Mouse (Mus musculus) olfactory bulb, adult 2 months (tissue): Measurements from ENCODE around the gene Gm17727. TPM values are rescaled to one million over a fixed set of nuclear protein-coding genes. Genes with fewer than 3 reads are reported as not detected.
"Not testable (repeated sequence)": the region's sequence is repeated elsewhere in the genome, so short reads cannot be mapped to it uniquely, and the experiment has no call there.

ENCODE experiments used
- H3K27ac ChIP-seq: fragments of 200-500 bp; 2 replicates; pipeline ENCODE4 v1.5.1; 2012; ENCODE audit warnings: low read depth, low read length; ENCODE audit not compliant: insufficient read depth
- H3K4me1 ChIP-seq: fragments of 200-500 bp; 2 replicates; pipeline ENCODE4 v1.6.1; 2012; ENCODE audit warnings: low read length; ENCODE audit not compliant: control insufficient read depth, insufficient read depth
- H3K4me3 ChIP-seq: fragments of 200-500 bp; 2 replicates; pipeline ENCODE4 v1.5.1; 2012; ENCODE audit warnings: mild to moderate bottlenecking, low read depth, low read length, moderate library complexity; ENCODE audit not compliant: insufficient read depth
- CTCF ChIP-seq: fragments of 200-500 bp; IDR thresholded peaks from 2 replicates; pipeline ENCODE4 v1.5.1; 2012; ENCODE audit warnings: low read depth, mild to moderate bottlenecking, low read length, moderate library complexity; ENCODE audit not compliant: insufficient read depth
- POLR2A ChIP-seq: fragments of 200-500 bp; IDR thresholded peaks from 2 replicates; pipeline ENCODE4 v1.6.1; 2012; ENCODE audit warnings: mild to moderate bottlenecking, low read depth, low read length, moderate library complexity; ENCODE audit not compliant: insufficient read depth
- WGBS: fragments of 180-500 bp; shearing (Covaris S2); methylation state at CpG from one replicate; pipeline ENCODE4 v1.1.7; 2018; 5-methylcytosine and 5-hydroxymethylcytosine counted together
- polyA plus RNA-seq: library from polyadenylated mRNA; stranded (reverse); fragments of >200 nt; gene quantifications from 2 replicates; pipeline ENCODE4 v1.2.4, GENCODE M21; 2012; ENCODE audit warnings: low replicate concordance; ENCODE audit not compliant: missing spikeins, insufficient read depth, insufficient read length

Gm17727 gene
- polyA plus RNA-seq: not detected in 2 replicates

DNA sequence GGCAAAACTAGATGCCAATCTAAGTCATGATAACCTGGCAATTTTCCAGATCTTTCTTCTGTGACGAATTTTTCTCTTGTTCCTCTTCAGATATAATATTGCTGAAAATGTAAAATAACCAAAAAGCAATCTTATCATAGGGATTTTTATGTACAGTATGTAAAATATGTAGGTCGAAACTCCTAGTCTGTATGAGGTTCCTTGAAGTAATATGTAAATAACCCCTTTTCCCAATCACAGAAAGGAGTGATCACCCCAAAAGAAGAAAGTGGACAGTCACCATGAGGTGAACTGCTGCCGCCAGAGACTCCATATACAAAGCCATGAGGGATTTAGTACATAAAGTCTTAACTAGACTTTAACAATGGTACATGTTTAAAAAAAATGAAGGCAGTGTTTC, at the start of gene Gm17727:
Gene Gm17727 (minus strand): TSS at position 101 of the 400 bp plus-strand sequence.
- H3K4me1 ChIP-seq: no peaks in the 10 kb centered on the region
- 59% methylated on average over 3 of the region's 3 CpGs for WGBS
- TF ChIP-seq POLR2A (no peak), CTCF (no peak)
- no peak within 1 kb of the TSS for H3K27ac ChIP-seq
- H3K4me3 ChIP-seq: no peak within 1 kb of the TSS

DNA sequence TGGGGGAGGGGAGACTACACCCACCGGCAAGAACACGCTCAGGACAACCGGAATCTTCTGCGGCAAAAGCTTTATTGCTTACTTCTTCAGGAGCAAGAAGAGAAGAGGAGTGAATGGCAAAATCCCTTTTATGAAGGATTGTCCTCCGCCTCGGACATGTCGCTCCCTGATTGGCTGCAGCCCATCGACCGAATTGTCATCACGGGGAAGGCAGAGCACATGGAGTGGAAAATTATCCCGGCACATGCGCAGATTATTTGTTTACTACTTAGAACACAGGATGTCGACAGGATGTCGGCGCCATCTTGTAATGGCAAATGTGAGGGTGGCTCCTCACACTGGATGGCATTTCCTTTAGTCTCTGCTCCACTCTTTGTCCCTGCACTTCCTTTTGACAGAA, 40.0 kb upstream of the Gm17727 start:
- 96% methylated on average over 15 of the region's 15 CpGs for WGBS
- not testable (repeated sequence) for H3K27ac ChIP-seq, H3K4me3 ChIP-seq, H3K4me1 ChIP-seq

DNA sequence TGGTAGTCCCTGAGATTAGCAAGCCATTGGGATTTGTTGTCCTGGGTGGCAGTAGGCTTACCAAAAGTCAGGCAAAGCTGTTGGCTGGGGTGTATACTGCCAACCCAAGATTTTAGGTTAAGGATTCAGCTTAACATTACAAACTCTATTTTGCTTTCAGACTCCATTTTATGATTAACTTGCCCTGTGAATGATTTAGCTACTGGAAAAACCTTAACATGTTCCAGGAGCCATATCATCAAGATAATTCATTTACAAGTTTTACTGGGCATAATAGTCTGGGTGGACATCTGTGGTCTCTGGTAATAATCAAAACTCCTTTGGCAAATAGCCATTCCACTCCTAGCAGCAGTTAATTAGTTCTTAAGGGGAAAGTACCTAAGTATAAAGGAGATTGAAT, 20.2 kb upstream of the Gm17727 start:
- H3K27ac ChIP-seq: no peak overlapping the region
- TF ChIP-seq CTCF: no peak
- no peak for TF ChIP-seq POLR2A
- no peaks in the 10 kb centered on the region for H3K4me1 ChIP-seq
- H3K4me3 ChIP-seq: no peak overlapping the region

DNA sequence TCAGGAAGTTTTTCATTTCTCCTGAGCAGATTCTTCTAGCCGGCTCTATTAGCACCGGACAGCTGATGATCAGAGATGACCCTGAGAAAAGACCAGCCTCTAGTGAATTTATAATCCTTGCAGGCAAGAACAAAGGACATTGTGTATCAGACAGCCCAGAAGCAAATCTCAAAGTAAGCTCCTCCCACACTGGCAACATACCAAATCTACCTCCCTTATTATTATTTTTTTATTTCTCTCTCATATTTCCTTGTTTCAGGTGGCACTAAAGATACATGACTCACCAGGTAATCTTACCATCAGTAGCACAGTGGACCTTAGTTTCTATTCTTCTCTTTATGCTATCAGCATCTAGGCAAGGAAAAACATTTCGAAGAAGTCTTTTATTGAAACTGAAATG, 12.1 kb upstream of the Gm17727 start, which contains the start of the genes Gm27235 and D730048I06Rik:
Gene Gm27235 (minus strand): TSS at position 101 of the 400 bp plus-strand sequence.
Gene D730048I06Rik (minus strand): TSS at position 112 of the 400 bp plus-strand sequence.
- H3K27ac ChIP-seq: no peak within 1 kb of the TSS
- H3K4me1 ChIP-seq: no peaks in the 10 kb centered on the region
- TF ChIP-seq POLR2A: no peak
- TF ChIP-seq CTCF: no peak
- WGBS: 90% methylated on average over 3 of the region's 3 CpGs
- H3K4me3 ChIP-seq: no peak within 1 kb of the TSS

DNA sequence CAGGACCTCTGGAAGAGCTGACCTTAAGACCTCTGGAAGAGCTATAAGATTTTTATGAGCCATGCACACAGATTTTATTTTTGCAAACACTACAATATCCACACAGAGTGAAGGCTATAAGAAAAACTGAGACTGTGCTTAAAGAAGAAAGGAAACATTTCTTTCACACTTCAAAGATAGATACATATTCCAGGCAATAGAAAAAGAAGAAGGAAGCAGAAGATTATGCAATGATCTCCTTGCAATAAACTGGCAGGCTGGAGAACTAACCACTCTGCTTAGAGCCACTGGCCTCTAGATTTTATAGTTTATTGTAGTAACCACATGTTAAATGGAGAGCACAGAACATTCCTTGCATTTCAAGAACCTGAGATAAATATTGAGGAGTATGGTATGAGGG, 21.1 kb downstream of the Gm17727 start:
- Histone ChIP-seq H3K4me3 (no peak overlapping the region), H3K27ac (no peak overlapping the region), H3K4me1 (no peaks in the 10 kb centered on the region)
- TF ChIP-seq CTCF (no peak), POLR2A (no peak)

DNA sequence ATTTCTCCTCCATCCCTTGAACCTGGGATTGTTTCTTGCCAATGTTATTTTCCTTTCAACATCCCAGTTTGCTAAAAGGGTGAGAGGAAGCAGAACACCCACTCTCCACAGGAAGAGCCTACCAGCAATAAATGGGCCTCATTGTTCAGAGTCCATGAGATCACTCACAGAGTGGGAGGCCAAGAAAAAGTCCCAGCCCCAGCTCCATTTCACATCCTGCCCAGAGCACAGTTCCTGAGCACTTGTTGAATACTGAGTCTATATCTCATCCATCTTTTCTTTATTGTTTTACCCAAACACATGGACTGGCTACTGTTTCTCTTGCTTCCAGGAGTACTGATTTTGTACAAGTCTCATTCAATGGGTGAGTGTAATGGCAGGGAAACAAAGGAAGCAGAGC, 37.2 kb downstream of the Gm17727 start, which contains the start of gene Gm17677:
Gene Gm17677 (plus strand): TSS at position 301 of the 400 bp plus-strand sequence.
- H3K4me1 ChIP-seq: no peaks in the 10 kb centered on the region
- TF ChIP-seq POLR2A: no peak
- no peak for TF ChIP-seq CTCF
- H3K27ac ChIP-seq: no peak within 1 kb of the TSS
- H3K4me3 ChIP-seq: no peak within 1 kb of the TSS

Other genes starting within 250 kb of the Gm17727 start
- gene Ddx25, start 219.6 kb downstream of the Gm17727 start, polyA plus RNA-seq: not detected in 2 replicates
- gene Pus3, start 219.5 kb downstream of the Gm17727 start, polyA plus RNA-seq: not detected in 2 replicates
- gene Pate2, start 207.8 kb downstream of the Gm17727 start, polyA plus RNA-seq: not detected in 2 replicates
- gene Hyls1, start 207.7 kb downstream of the Gm17727 start, polyA plus RNA-seq: not detected in 2 replicates
- not detected in 2 replicates for gene Pate4, start 166.2 kb downstream of the Gm17727 start, polyA plus RNA-seq
- not detected in 2 replicates for gene Pate3, start 129.9 kb downstream of the Gm17727 start, polyA plus RNA-seq
- not detected in 2 replicates for gene Pate1, start 90.7 kb downstream of the Gm17727 start, polyA plus RNA-seq
- gene Gm17677, start 37.1 kb downstream of the Gm17727 start, polyA plus RNA-seq: not detected in 2 replicates
- gene Gm27235, start 12.0 kb upstream of the Gm17727 start, polyA plus RNA-seq: not detected in 2 replicates
- not detected in 2 replicates for gene D730048I06Rik, start 12.0 kb upstream of the Gm17727 start, polyA plus RNA-seq
- gene 9230110F15Rik, start 66.0 kb upstream of the Gm17727 start, polyA plus RNA-seq: not detected in 2 replicates
- gene 9230113P08Rik, start 130.3 kb upstream of the Gm17727 start, polyA plus RNA-seq: not detected in 2 replicates